Mouse (Mus musculus): ENCODE data around the gene Gadl1.

DNA sequence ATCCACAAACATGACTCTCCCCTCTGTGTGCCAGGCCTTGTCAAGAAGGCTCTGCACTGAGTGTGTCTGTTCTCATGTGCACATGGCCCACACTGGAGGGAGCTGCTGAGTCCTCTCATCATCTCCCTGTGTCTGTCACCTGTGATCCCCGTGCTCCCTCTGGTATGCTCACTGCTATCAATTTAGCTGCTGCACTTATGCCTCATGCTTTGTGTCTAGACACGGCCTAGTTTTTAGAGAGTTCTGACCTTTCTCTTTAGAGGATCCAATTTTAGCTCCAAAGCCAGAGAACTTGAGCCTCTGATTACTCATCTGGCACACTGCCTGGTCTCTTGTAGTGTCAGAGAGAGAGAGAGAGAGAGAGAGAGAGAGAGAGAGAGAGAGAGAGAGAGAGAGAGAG, 42.0 kb upstream of the Gadl1 start:
- TF ChIP-seq TBP (IDR thresholded peaks at IDR 0.05; ENCODE audit: low read depth, low read length) (no peak), POLR2A (IDR thresholded peaks at IDR 0.05; ENCODE audit: control insufficient read depth in 1 of 2, insufficient read depth in 1 of 2, low read depth in 1 of 2, low read length in 2 of 2, poor library complexity in 1 of 2) (no peak)
